In genomic region chr6:100883233-100883632, GRCm38 (mm10) we compare ENCODE assay signal across 9 mouse cellular contexts. TPM values are rescaled to one million over a fixed set of nuclear protein-coding genes. Genes with fewer than 3 reads are reported as not detected.
A peak's percentile ranks its signal among the peaks of the same experiment; 100 is the strongest.
DNase-seq lines count a peak whose midpoint lies in the region; ATAC-seq lines count a peak whose summit lies in the region.
"Had no signal": no experiment of that assay in that cellular context is flagged by ENCODE, and none has a peak within 500 bp of the region (broad histone marks: within the 10 kb centered on the region; RNA-seq: fewer than 3 reads in every experiment).

No protein-coding gene starts in this region.

- intact Hi-C loops in gastrocnemius, postnatal 14 days (cut with DNase I; ENCODE audit: low total_unique reads) = loop anchor here (5.0 kb wide), 2 partner anchors 314 to 379 kb away; no protein-coding TSS in a partner anchor

- H3K4me2 ChIP-seq in hindbrain, embryonic 11.5 days (replicated peaks; ENCODE audit: low read depth, low read length) = no peak overlapping the region
- no peak overlapping the region for H3K4me2 ChIP-seq in hindbrain, embryonic 12.5 days (replicated peaks)

- WGBS in hindbrain, embryonic 11.5 days = 52% methylated on average over 13 of the region's 13 CpGs
- 55% methylated on average over 13 of the region's 13 CpGs for WGBS in hindbrain, embryonic 12.5 days

- H3K27me3 ChIP-seq in hindbrain, embryonic 11.5 days (ENCODE audit: control insufficient read depth, insufficient read depth, low read length) = no peaks in the 10 kb centered on the region
- peaks cover 11% of the 10 kb centered on the region; the same call in 1 of the 2 replicates for H3K27me3 ChIP-seq in hindbrain, embryonic 12.5 days

- peak; percentile 47 for DNase-seq in hindbrain, embryonic 11.5 days (ENCODE audit: low spot score)
- peak; percentile 29 for DNase-seq in T-cell, adult 2 months (ENCODE audit: low spot score)
- DNase-seq in heart, postnatal 4 days = peak; percentile 27
- DNase-seq in urinary bladder, adult 18-20 months (ENCODE audit: low spot score in 2 of 2) = no peak
- DNase-seq in gastrocnemius, postnatal 14 days = no peak

- H3K4me1 ChIP-seq in hindbrain, embryonic 11.5 days (replicated peaks; ENCODE audit: control insufficient read depth, insufficient read depth, low read length) = no peaks in the 10 kb centered on the region
- H3K4me1 ChIP-seq in hindbrain, embryonic 12.5 days = peaks cover 3% of the 10 kb centered on the region

- H3K9me3 ChIP-seq in hindbrain, embryonic 11.5 days (ENCODE audit: control insufficient read depth, low read length) = no peaks in the 10 kb centered on the region
- H3K9me3 ChIP-seq in hindbrain, embryonic 12.5 days (replicated peaks) = no peaks in the 10 kb centered on the region

- no peak overlapping the region for H3K27ac ChIP-seq in hindbrain, embryonic 11.5 days (ENCODE audit: low read depth, low read length)
- no peak overlapping the region for H3K27ac ChIP-seq in hindbrain, embryonic 12.5 days
- H3K27ac ChIP-seq: limb, embryonic 12.5 days had no signal

- H3K36me3 ChIP-seq in hindbrain, embryonic 11.5 days (ENCODE audit: control insufficient read depth, insufficient read depth, low read length) = no peaks in the 10 kb centered on the region
- H3K36me3 ChIP-seq in hindbrain, embryonic 12.5 days = no peaks in the 10 kb centered on the region
- H3K36me3 ChIP-seq: limb, embryonic 12.5 days had no signal

- no peak overlapping the region for H3K9ac ChIP-seq in hindbrain, embryonic 11.5 days (ENCODE audit: low read depth, low read length)
- no peak overlapping the region for H3K9ac ChIP-seq in hindbrain, embryonic 12.5 days
- H3K9ac ChIP-seq: limb, embryonic 12.5 days had no signal

- no peak; the same call in 1 of the 2 replicates for ATAC-seq in hindbrain, embryonic 11.5 days (ENCODE audit: low FRiP score)
- no peak for ATAC-seq in hindbrain, embryonic 12.5 days (ENCODE audit: low FRiP score)
- peak; percentile 64 for ATAC-seq in CD4-positive, CD25-positive, alpha-beta regulatory T cell, adult 4 months
- ATAC-seq in megakaryocyte-erythroid progenitor cell, adult 5-6 weeks (replicated peaks; ENCODE audit: low FRiP score, low TSS enrichment, poor library complexity, severe bottlenecking) = peak; percentile 78

- H3K4me3 ChIP-seq in hindbrain, embryonic 11.5 days (ENCODE audit: low read depth, low read length) = no peak overlapping the region
- H3K4me3 ChIP-seq in hindbrain, embryonic 12.5 days = no peak overlapping the region
- H3K4me3 ChIP-seq: limb, embryonic 12.5 days had no signal

RNA-seq across cellular contexts. Expression of gene Ppp4r2, which starts 49.8 kb away (rescaled TPM):
- polyA plus RNA-seq in hindbrain, embryonic 11.5 days (2014; fragmentation: Nextera tagmentation; extraction: Ambion mirVana) = 39.9 and 46.7 TPM in 2 replicates
- 27.2 and 29.1 TPM in 2 replicates for polyA plus RNA-seq in hindbrain, embryonic 12.5 days (2016; fragmentation: Nextera tagmentation; extraction: Ambion mirVana)
- polyA plus RNA-seq in CD4-positive, CD25-positive, alpha-beta regulatory T cell, adult 4 months (2017; shearing (Covaris generic)) = 10 to 100 TPM; 23.9 to 41.8 TPM
- 10 to 100 TPM; 64.9 to 66.8 TPM for total RNA-seq in heart, postnatal 4 days (2021)
- total RNA-seq in megakaryocyte-erythroid progenitor cell, adult 5-6 weeks (2014; fragmentation: Nextera tagmentation) = 64.5 and 77.5 TPM in 2 replicates
- total RNA-seq in megakaryocyte-erythroid progenitor cell, adult 5-6 weeks (2017) = 105 and 107 TPM in 2 replicates
- 10 to 100 TPM; 49.5 to 52.7 TPM for total RNA-seq in gastrocnemius, postnatal 14 days (2021)

Comparison
In these comparisons a context has a peak if more than half of its experiments do, and no peak if none do; other contexts are left out.
1. ATAC-seq: peak in CD4-positive, CD25-positive, alpha-beta regulatory T cell, adult 4 months (single experiment) and megakaryocyte-erythroid progenitor cell, adult 5-6 weeks (single experiment); none in hindbrain, embryonic 11.5 days (single experiment) and hindbrain, embryonic 12.5 days (single experiment).
2. DNase-seq: peak in hindbrain, embryonic 11.5 days (single experiment), T-cell, adult 2 months (single experiment) and heart, postnatal 4 days (single experiment); none in urinary bladder, adult 18-20 months (0 of 2) and gastrocnemius, postnatal 14 days (single experiment).